Mouse (Mus musculus): ENCODE results near the gene Tsx. TPM values are rescaled to one million over a fixed set of nuclear protein-coding genes. Genes with fewer than 3 reads are reported as not detected.

Gene Tsx
- total RNA-seq, 2 experiments from 2014 or later: not detected

- intact Hi-C loops (cut with DNase I): no loop called here
- no peak for DNase-seq (ENCODE audit: low spot score)
Observed at GRCm38 (mm10) chrX:103468998-103469397, 54.7 kb downstream of the Tsx start.

GRCm38 (mm10) chrX:103472346-103472745 lies 58.1 kb downstream of the Tsx start:
- no peak for DNase-seq (ENCODE audit: low spot score)
- intact Hi-C loops (cut with DNase I): no loop called here

Other genes starting within 250 kb of the Tsx start
- not detected for gene Nap1l2, start 227.8 kb upstream of the Tsx start, total RNA-seq (2021)
- not detected for gene Cdx4, start 93.1 kb upstream of the Tsx start, total RNA-seq (2021)
- gene Chic1, start 58.0 kb upstream of the Tsx start, total RNA-seq (2021): under 1 TPM; 0.57 to 0.70 TPM
- not detected for gene Gm26992, start 7.5 kb downstream of the Tsx start, total RNA-seq (2021)
- gene Zcchc13, start 216.1 kb downstream of the Tsx start, total RNA-seq (2021): not detected